Mouse (Mus musculus): Measurements from ENCODE around the gene Rgs6.

GRCm38 (mm10) chr12:82723017-82723540 lies 135.0 kb downstream of the Rgs6 start:
- no peak for TF ChIP-seq NRF1 (IDR thresholded peaks at IDR 0.05; ENCODE audit: low read depth, low read length)
- no peak for TF ChIP-seq MAX (IDR thresholded peaks at IDR 0.05; ENCODE audit: low read length)
- TF ChIP-seq CTCF (conservative IDR thresholded peaks at IDR 0.05 in 1 of 2, IDR thresholded peaks at IDR 0.05 in 1 of 2; ENCODE audit: low read depth in 2 of 2, low read length in 2 of 2): no peak
- no peak for TF ChIP-seq POLR2A (IDR thresholded peaks at IDR 0.05; ENCODE audit: low read depth, low read length)
- TF ChIP-seq EP300 (IDR thresholded peaks at IDR 0.05; ENCODE audit: low read length): no peak
- TF ChIP-seq UBTF (IDR thresholded peaks at IDR 0.05; ENCODE audit: low read depth, low read length): no peak
- no peak for TF ChIP-seq MEF2A (IDR thresholded peaks at IDR 0.05; ENCODE audit: borderline replicate concordance, low read depth, low read length)
- no peak for TF ChIP-seq ZNF384 (IDR thresholded peaks at IDR 0.05; ENCODE audit: low read depth, low read length)
